Mouse (Mus musculus) brain, embryonic 14.5 days (tissue): ENCODE measurements around the gene Mal. TPM values are rescaled to one million over a fixed set of nuclear protein-coding genes. Genes with fewer than 3 reads are reported as not detected.
A peak's percentile ranks its signal among the peaks of the same experiment; 100 is the strongest.

ENCODE experiments used
- DNase-seq: peaks from one replicate; pipeline ENCODE4 v3.0.0-alpha.2; 2011; ENCODE audit warnings: low read depth
- CTCF ChIP-seq: fragments of 200-500 bp; IDR thresholded peaks from 2 replicates; pipeline ENCODE4 v1.5.1; 2012; ENCODE audit warnings: inconsistent platforms, mild to moderate bottlenecking, moderate library complexity, borderline replicate concordance; ENCODE audit not compliant: insufficient read depth, insufficient read length; ENCODE audit errors: extremely low read depth
- POLR2A ChIP-seq: fragments of 200-500 bp; IDR thresholded peaks from 2 replicates; pipeline ENCODE4 v1.6.1; 2012; ENCODE audit warnings: mild to moderate bottlenecking, inconsistent platforms, borderline replicate concordance; ENCODE audit not compliant: poor library complexity, insufficient read depth, insufficient read length, severe bottlenecking; ENCODE audit errors: extremely low read depth
- polyA plus RNA-seq: library from polyadenylated mRNA; depleted of rRNA; stranded (reverse); fragments of >200 nt; gene quantifications from 2 replicates; pipeline ENCODE4 v1.2.3, GENCODE M21; 2012

Mal gene
- polyA plus RNA-seq, 1 experiment = 1.0 TPM

- TF ChIP-seq POLR2A (no peak), CTCF (no peak)
- DNase-seq = no peak
These were observed 4.9 kb downstream of the Mal start for GRCm38 (mm10) chr2:127651601-127652000.

- TF ChIP-seq CTCF (no peak), POLR2A (no peak)
- DNase-seq = no peak
These were observed 6.6 kb downstream of the Mal start for GRCm38 (mm10) chr2:127649921-127650320.

- TF ChIP-seq POLR2A = no peak
- no peak for TF ChIP-seq CTCF
These were observed 8.3 kb downstream of the Mal start for GRCm38 (mm10) chr2:127648145-127648544.

GRCm38 (mm10) chr2:127646875-127647274 lies 9.6 kb downstream of the Mal start:
- DNase-seq = no peak
- no peak for TF ChIP-seq CTCF

More at GRCm38 (mm10) chr2:127648145-127648544, 8.3 kb downstream of the Mal start:
- no peak for DNase-seq

- peak; percentile 2 for DNase-seq
- TF ChIP-seq POLR2A = no peak
- no peak for TF ChIP-seq CTCF
These were observed 12.5 kb downstream of the Mal start for GRCm38 (mm10) chr2:127643728-127644704.

GRCm38 (mm10) chr2:127638973-127639372 lies 17.5 kb downstream of the Mal start:
- no peak for TF ChIP-seq POLR2A
- no peak for TF ChIP-seq CTCF
- DNase-seq = no peak

GRCm38 (mm10) chr2:127635581-127635980 lies 20.9 kb downstream of the Mal start:
- DNase-seq = no peak
- TF ChIP-seq CTCF (no peak), POLR2A (no peak)

- no peak for DNase-seq
- no peak for TF ChIP-seq POLR2A
- no peak for TF ChIP-seq CTCF
These were observed 23.9 kb downstream of the Mal start for GRCm38 (mm10) chr2:127632601-127633000.

GRCm38 (mm10) chr2:127627990-127628570 lies 28.4 kb downstream of the Mal start:
- DNase-seq = peak; percentile 15

GRCm38 (mm10) chr2:127627354-127627753 lies 29.1 kb downstream of the Mal start:
- no peak for TF ChIP-seq POLR2A
- no peak for TF ChIP-seq CTCF
- no peak for DNase-seq

More at GRCm38 (mm10) chr2:127627990-127628570, 28.4 kb downstream of the Mal start:
- TF ChIP-seq POLR2A = no peak
- no peak for TF ChIP-seq CTCF

GRCm38 (mm10) chr2:127625659-127626058 lies 30.8 kb downstream of the Mal start:
- DNase-seq = no peak
- TF ChIP-seq CTCF (no peak), POLR2A (no peak)

GRCm38 (mm10) chr2:127624786-127625185 lies 31.7 kb downstream of the Mal start:
- no peak for DNase-seq
- TF ChIP-seq POLR2A = no peak
- TF ChIP-seq CTCF = no peak

- DNase-seq = peak; percentile 20
- TF ChIP-seq POLR2A = no peak
- no peak for TF ChIP-seq CTCF
These were observed 34.4 kb downstream of the Mal start for GRCm38 (mm10) chr2:127622065-127622464.
